Mouse (Mus musculus) retina, postnatal 1 day (tissue): ENCODE data around the gene Crispld2.

Experiments used
- DNase-seq: peaks from one replicate; pipeline ENCODE4 v3.0.0-alpha.2; 2012

Crispld2 gene

GRCm38 (mm10) chr8:120001712-120002111 lies 9.5 kb downstream of the Crispld2 start:
- DNase-seq = peak; percentile 68

GRCm38 (mm10) chr8:120002348-120002747 lies 10.1 kb downstream of the Crispld2 start:
- DNase-seq = no peak

GRCm38 (mm10) chr8:120004154-120004702 lies 12.0 kb downstream of the Crispld2 start:
- peak; percentile 48 for DNase-seq

GRCm38 (mm10) chr8:120004705-120005381 lies 12.6 kb downstream of the Crispld2 start:
- no peak for DNase-seq

GRCm38 (mm10) chr8:120006645-120007160 lies 14.5 kb downstream of the Crispld2 start:
- peak; percentile 61 for DNase-seq

GRCm38 (mm10) chr8:120007178-120007577 lies 14.9 kb downstream of the Crispld2 start:
- DNase-seq = no peak

- DNase-seq = no peak
Measured at GRCm38 (mm10) chr8:120009284-120009683, 17.0 kb downstream of the Crispld2 start.

- DNase-seq = no peak
Measured at GRCm38 (mm10) chr8:120012491-120012890, 20.3 kb downstream of the Crispld2 start.

- peak; percentile 59 for DNase-seq
Measured at GRCm38 (mm10) chr8:120012927-120013326, 20.7 kb downstream of the Crispld2 start.

GRCm38 (mm10) chr8:120014267-120015023 lies 22.2 kb downstream of the Crispld2 start:
- no peak for DNase-seq

- DNase-seq = no peak
Measured at GRCm38 (mm10) chr8:120015916-120016315, 23.7 kb downstream of the Crispld2 start.

GRCm38 (mm10) chr8:120016424-120016823 lies 24.2 kb downstream of the Crispld2 start:
- DNase-seq = no peak

GRCm38 (mm10) chr8:120017349-120017748 lies 25.1 kb downstream of the Crispld2 start:
- DNase-seq = no peak

GRCm38 (mm10) chr8:120017786-120018185 lies 25.5 kb downstream of the Crispld2 start:
- no peak for DNase-seq

- DNase-seq = no peak
Measured at GRCm38 (mm10) chr8:120018379-120018778, 26.1 kb downstream of the Crispld2 start.

- no peak for DNase-seq
Measured at GRCm38 (mm10) chr8:120019297-120019696, 27.1 kb downstream of the Crispld2 start.

GRCm38 (mm10) chr8:120020298-120020697 lies 28.1 kb downstream of the Crispld2 start:
- DNase-seq = peak; percentile 62

- DNase-seq = no peak
Measured at GRCm38 (mm10) chr8:120026199-120026598, 34.0 kb downstream of the Crispld2 start.

- DNase-seq = no peak
Measured at GRCm38 (mm10) chr8:120026991-120027390, 34.8 kb downstream of the Crispld2 start.

GRCm38 (mm10) chr8:120030447-120030846 lies 38.2 kb downstream of the Crispld2 start:
- DNase-seq = no peak

- DNase-seq = no peak
Measured at GRCm38 (mm10) chr8:120032549-120033208, 40.4 kb downstream of the Crispld2 start.

GRCm38 (mm10) chr8:120034471-120034870 lies 42.2 kb downstream of the Crispld2 start:
- peak; percentile 79 for DNase-seq

- no peak for DNase-seq
Measured at GRCm38 (mm10) chr8:120036111-120036510, 43.9 kb downstream of the Crispld2 start.
